Comparison of ENCODE assay signal across 11 mouse cellular contexts in genomic region chr8:35217604-35218003, GRCm38 (mm10).
"Had no signal": no experiment of that assay in that cellular context is flagged by ENCODE, and none has a peak within 500 bp of the region (broad histone marks: within the 10 kb centered on the region; RNA-seq: fewer than 3 reads in every experiment).

No protein-coding gene starts in this region.

- H3K4me3 ChIP-seq: limb, embryonic 13.5 days; liver, embryonic 12.5 days; midbrain, embryonic 10.5 days; neural tube, embryonic 13.5 days; stomach, embryonic 15.5 days had no signal

- H3K27ac ChIP-seq: limb, embryonic 13.5 days; liver, embryonic 12.5 days; midbrain, embryonic 10.5 days; neural tube, embryonic 13.5 days; stomach, embryonic 15.5 days had no signal

- ATAC-seq: liver, embryonic 12.5 days had no signal

- DNase-seq: left cerebral cortex, postnatal 4 days; lung, embryonic 14.5 days; midbrain, embryonic 14.5 days; right cerebral cortex, postnatal 14 days; thymus, adult 2 months; thymus, postnatal 25 days had no signal

- H3K9me3 ChIP-seq: limb, embryonic 13.5 days; liver, embryonic 12.5 days; midbrain, embryonic 10.5 days; neural tube, embryonic 13.5 days; stomach, embryonic 15.5 days had no signal

- H3K27me3 ChIP-seq: limb, embryonic 13.5 days; liver, embryonic 12.5 days; neural tube, embryonic 13.5 days; stomach, embryonic 15.5 days had no signal

- H3K9ac ChIP-seq: limb, embryonic 13.5 days; liver, embryonic 12.5 days; lung, embryonic 14.5 days; neural tube, embryonic 13.5 days; stomach, embryonic 15.5 days had no signal

- H3K4me2 ChIP-seq: limb, embryonic 13.5 days; liver, embryonic 12.5 days; lung, embryonic 14.5 days; neural tube, embryonic 13.5 days; stomach, embryonic 15.5 days had no signal

- H3K36me3 ChIP-seq: limb, embryonic 13.5 days; liver, embryonic 12.5 days; midbrain, embryonic 10.5 days; neural tube, embryonic 13.5 days; stomach, embryonic 15.5 days had no signal

- H3K4me1 ChIP-seq: liver, embryonic 12.5 days; neural tube, embryonic 13.5 days; stomach, embryonic 15.5 days had no signal
